Mouse (Mus musculus) liver, embryonic 16.5 days (tissue): ENCODE data around the gene Kat5. TPM values are rescaled to one million over a fixed set of nuclear protein-coding genes. Genes with fewer than 3 reads are reported as not detected.

Experiments used
- ATAC-seq: fragments of 200-750 bp; cut with Nextera tagmentation; 2 replicates; pipeline ENCODE4 v1.8.0; 2017; ENCODE audit warnings: low read depth, mild to moderate bottlenecking, moderate number of reproducible peaks, moderate library complexity
- H3K27ac ChIP-seq: fragments of 300-500 bp; sonication (generic); 2 replicates; pipeline ENCODE4 v1.5.1; 2014; ENCODE audit warnings: mild to moderate bottlenecking, low read length
- H3K27me3 ChIP-seq: fragments of 300-500 bp; sonication (generic); 2 replicates; pipeline ENCODE4 v1.6.1; 2014; ENCODE audit warnings: low read depth, low read length, mixed read lengths; ENCODE audit not compliant: control insufficient read depth, insufficient read depth
- H3K36me3 ChIP-seq: fragments of 300-500 bp; sonication (generic); 2 replicates; pipeline ENCODE4 v1.6.1; 2014; ENCODE audit warnings: mild to moderate bottlenecking; ENCODE audit not compliant: control insufficient read depth, insufficient read depth
- H3K4me1 ChIP-seq: fragments of 300-500 bp; sonication (generic); 2 replicates; pipeline ENCODE4 v1.6.1; 2014; ENCODE audit warnings: low read depth, low read length, mixed read lengths; ENCODE audit not compliant: control insufficient read depth
- H3K4me2 ChIP-seq: fragments of 300-500 bp; sonication (generic); 2 replicates; pipeline ENCODE4 v1.6.1; 2014; ENCODE audit warnings: low read depth, low read length, mixed read lengths
- H3K4me3 ChIP-seq: fragments of 300-500 bp; sonication (generic); 2 replicates; pipeline ENCODE4 v1.5.1; 2014; ENCODE audit warnings: low read depth, mild to moderate bottlenecking, low read length
- H3K9ac ChIP-seq: fragments of 300-500 bp; sonication (generic); 2 replicates; pipeline ENCODE4 v1.6.1; 2014; ENCODE audit warnings: low read depth, low read length
- H3K9me3 ChIP-seq: fragments of 300-500 bp; sonication (generic); replicated peaks from 2 replicates; pipeline ENCODE4 v1.6.1; 2016; ENCODE audit warnings: low read length; ENCODE audit not compliant: control insufficient read depth
- WGBS: fragments of 180-500 bp; shearing (Covaris S2); extraction: QIAGEN DNeasy Blood & Tissue Kit; methylation state at CpG from one replicate; pipeline ENCODE4 v1.1.7; 2014; ENCODE audit not compliant: insufficient replicate concordance; 5-methylcytosine and 5-hydroxymethylcytosine counted together
- polyA plus RNA-seq: library from polyadenylated mRNA; unstranded; fragments of >200 nt; fragmentation: Nextera tagmentation; extraction: Ambion mirVana; gene quantifications from 2 replicates; pipeline ENCODE4 v1.2.1, GENCODE M21; 2015

Kat5 gene
- polyA plus RNA-seq, 1 experiment from 2014 or later, result 16.4 TPM

GRCm38 (mm10) chr19:5647791-5648190, 37.8 kb upstream of the Kat5 start:
- peaks cover 43% of the 10 kb centered on the region for H3K36me3 ChIP-seq
- no peak overlapping the region for H3K9ac ChIP-seq
- no peak overlapping the region for H3K4me2 ChIP-seq
- H3K9me3 ChIP-seq, result no peaks in the 10 kb centered on the region
- H3K4me1 ChIP-seq, result peaks cover 27% of the 10 kb centered on the region
- no peaks in the 10 kb centered on the region for H3K27me3 ChIP-seq
- peak overlapping the region; percentile 66; the same call in 1 of the 2 replicates for H3K27ac ChIP-seq
- 76% methylated on average over 6 of the region's 6 CpGs for WGBS
- H3K4me3 ChIP-seq, result no peak overlapping the region
- ATAC-seq, result no peak

- H3K36me3 ChIP-seq, result peaks cover 44% of the 10 kb centered on the region
These were observed 36.8 kb upstream of the Kat5 start for GRCm38 (mm10) chr19:5646731-5647330.

GRCm38 (mm10) chr19:5645280-5645679, 35.2 kb upstream of the Kat5 start:
- 84% methylated on average over 9 of the region's 9 CpGs for WGBS
- Histone ChIP-seq H3K36me3 (peaks cover 48% of the 10 kb centered on the region), H3K4me1 (peaks cover 16% of the 10 kb centered on the region), H3K4me2 (no peak overlapping the region), H3K9me3 (no peaks in the 10 kb centered on the region), H3K4me3 (no peak overlapping the region), H3K27ac (no peak overlapping the region), H3K9ac (no peak overlapping the region), H3K27me3 (no peaks in the 10 kb centered on the region)
- ATAC-seq, result no peak

More at GRCm38 (mm10) chr19:5646731-5647330, 36.8 kb upstream of the Kat5 start:
- Histone ChIP-seq H3K4me3 (no peak overlapping the region), H3K27me3 (no peaks in the 10 kb centered on the region), H3K9ac (no peak overlapping the region), H3K27ac (no peak overlapping the region), H3K9me3 (no peaks in the 10 kb centered on the region), H3K4me1 (peaks cover 22% of the 10 kb centered on the region), H3K4me2 (no peak overlapping the region)
- 78% methylated on average over 8 of the region's 8 CpGs for WGBS
- ATAC-seq, result no peak

GRCm38 (mm10) chr19:5641641-5642040, 31.6 kb upstream of the Kat5 start:
- Histone ChIP-seq H3K9ac (no peak overlapping the region), H3K27ac (no peak overlapping the region), H3K4me3 (no peak overlapping the region), H3K27me3 (no peaks in the 10 kb centered on the region), H3K9me3 (no peaks in the 10 kb centered on the region), H3K4me2 (no peak overlapping the region), H3K36me3 (peaks cover 49% of the 10 kb centered on the region), H3K4me1 (peaks cover 20% of the 10 kb centered on the region)
- no peak for ATAC-seq
- 81% methylated on average over 8 of the region's 8 CpGs for WGBS

GRCm38 (mm10) chr19:5641021-5641420, 31.0 kb upstream of the Kat5 start:
- ATAC-seq, result no peak
- Histone ChIP-seq H3K27me3 (no peaks in the 10 kb centered on the region), H3K36me3 (peaks cover 45% of the 10 kb centered on the region), H3K27ac (no peak overlapping the region), H3K4me1 (peaks cover 26% of the 10 kb centered on the region), H3K9me3 (no peaks in the 10 kb centered on the region), H3K4me2 (no peak overlapping the region), H3K9ac (no peak overlapping the region), H3K4me3 (no peak overlapping the region)
- 89% methylated on average over 17 of the region's 17 CpGs for WGBS

- no peak overlapping the region for H3K9ac ChIP-seq
- H3K4me1 ChIP-seq, result peaks cover 29% of the 10 kb centered on the region
- no peaks in the 10 kb centered on the region for H3K9me3 ChIP-seq
- no peak overlapping the region for H3K4me3 ChIP-seq
- WGBS, result 76% methylated on average over 9 of the region's 9 CpGs
- H3K27ac ChIP-seq, result no peak overlapping the region
- no peak for ATAC-seq
- H3K27me3 ChIP-seq, result no peaks in the 10 kb centered on the region
- H3K36me3 ChIP-seq, result peaks cover 38% of the 10 kb centered on the region
- no peak overlapping the region for H3K4me2 ChIP-seq
These were observed 30.3 kb upstream of the Kat5 start for GRCm38 (mm10) chr19:5640339-5640738.

- no peak for ATAC-seq
- H3K27ac ChIP-seq, result peak overlapping the region; percentile 87
- no peaks in the 10 kb centered on the region for H3K27me3 ChIP-seq
- H3K36me3 ChIP-seq, result peaks cover 33% of the 10 kb centered on the region
- H3K4me1 ChIP-seq, result peaks cover 29% of the 10 kb centered on the region
- H3K4me2 ChIP-seq, result peak overlapping the region; percentile 96
- peak overlapping the region; percentile 94 for H3K9ac ChIP-seq
- WGBS, result 84% methylated on average over 18 of the region's 18 CpGs
- no peaks in the 10 kb centered on the region for H3K9me3 ChIP-seq
- H3K4me3 ChIP-seq, result peak overlapping the region; percentile 92
These were observed 28.5 kb upstream of the Kat5 start for GRCm38 (mm10) chr19:5638416-5639005.

- peak within 1 kb of the TSS; percentile 94 for H3K9ac ChIP-seq
- H3K4me1 ChIP-seq, result peaks cover 29% of the 10 kb centered on the region
- H3K4me2 ChIP-seq, result peak within 1 kb of the TSS; percentile 96
- under 1% methylated on average over 103 of the region's 109 CpGs for WGBS
- H3K4me3 ChIP-seq, result peak within 1 kb of the TSS; percentile 92
- peak; percentile 87 for ATAC-seq
- H3K36me3 ChIP-seq, result peaks cover 25% of the 10 kb centered on the region
- H3K9me3 ChIP-seq, result no peaks in the 10 kb centered on the region
- peak within 1 kb of the TSS; percentile 87 for H3K27ac ChIP-seq
- H3K27me3 ChIP-seq, result no peaks in the 10 kb centered on the region
These were observed 27.3 kb upstream of the Kat5 start, which contains the start of gene Rela for GRCm38 (mm10) chr19:5637069-5638047. Gene Rela (plus strand): TSS chr19:5637483.
